Mouse (Mus musculus): Measurements from ENCODE around the gene Syp. TPM values are rescaled to one million over a fixed set of nuclear protein-coding genes. Genes with fewer than 3 reads are reported as not detected.

Gene Syp
- total and polyA plus RNA-seq, 2 experiments from 2014 or later: 329 to 492 TPM

DNA sequence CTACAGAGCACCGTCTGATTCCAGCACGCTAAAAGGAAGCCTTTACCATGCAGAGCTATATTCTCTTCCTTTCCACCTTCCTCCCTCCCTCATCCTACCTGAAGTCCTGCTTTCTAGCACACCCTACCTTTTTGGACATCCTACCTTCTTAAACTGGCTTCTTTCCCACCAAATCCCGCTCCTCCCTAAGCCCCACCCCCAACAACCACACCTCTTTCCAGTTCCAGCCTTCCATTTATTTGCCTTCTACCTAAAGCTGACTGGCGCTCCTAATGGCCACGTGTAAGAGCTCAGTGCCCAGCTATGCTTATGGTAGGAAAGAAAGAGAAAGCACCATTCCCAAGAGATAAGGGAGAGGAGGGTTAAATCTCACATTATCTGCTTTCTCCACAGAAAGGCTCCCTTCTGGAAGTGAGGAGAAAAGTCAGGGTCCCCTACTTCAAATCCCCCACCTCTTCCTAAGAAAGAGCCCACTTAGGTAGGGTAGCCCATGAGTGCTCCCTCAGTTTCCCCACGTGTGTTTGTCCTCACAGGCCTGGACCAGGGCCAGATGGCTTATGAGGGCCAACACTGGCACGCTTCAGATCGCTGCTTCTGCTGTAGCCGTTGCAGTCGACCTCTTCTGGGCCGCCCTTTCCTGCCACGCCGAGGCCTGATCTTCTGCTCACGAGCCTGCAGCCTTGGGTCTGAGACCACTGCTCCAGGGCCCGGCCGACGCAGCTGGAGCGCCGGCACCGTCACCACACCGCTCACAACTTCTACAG lies 27.6 kb downstream of the Syp start:
- Histone ChIP-seq H3K27ac (ENCODE audit: low read depth, low read length) (no peak overlapping the region), H3K4me3 (ENCODE audit: low read depth, low read length) (no peak overlapping the region), H3K36me3 (ENCODE audit: insufficient read depth, low read length) (no peaks in the 10 kb centered on the region), H3K9me3 (ENCODE audit: low read length) (peaks cover 3% of the 10 kb centered on the region; the same call in 1 of the 2 replicates), H3K4me2 (ENCODE audit: low read depth, low read length, poor library complexity, severe bottlenecking) (no peak overlapping the region), H3K27me3 (ENCODE audit: insufficient read depth, low read length) (no peaks in the 10 kb centered on the region), H3K4me1 (ENCODE audit: insufficient read depth, low read length) (no peaks in the 10 kb centered on the region), H3K9ac (replicated peaks; ENCODE audit: low read length, poor library complexity, severe bottlenecking) (no peak overlapping the region)
- 80% methylated on average over 21 of the region's 21 CpGs for WGBS
- TF ChIP-seq CTCF (IDR thresholded peaks at IDR 0.05): no peak
- no peak for DNase-seq (ENCODE audit: low spot score)
- ATAC-seq (ENCODE audit: low FRiP score): no peak

DNA sequence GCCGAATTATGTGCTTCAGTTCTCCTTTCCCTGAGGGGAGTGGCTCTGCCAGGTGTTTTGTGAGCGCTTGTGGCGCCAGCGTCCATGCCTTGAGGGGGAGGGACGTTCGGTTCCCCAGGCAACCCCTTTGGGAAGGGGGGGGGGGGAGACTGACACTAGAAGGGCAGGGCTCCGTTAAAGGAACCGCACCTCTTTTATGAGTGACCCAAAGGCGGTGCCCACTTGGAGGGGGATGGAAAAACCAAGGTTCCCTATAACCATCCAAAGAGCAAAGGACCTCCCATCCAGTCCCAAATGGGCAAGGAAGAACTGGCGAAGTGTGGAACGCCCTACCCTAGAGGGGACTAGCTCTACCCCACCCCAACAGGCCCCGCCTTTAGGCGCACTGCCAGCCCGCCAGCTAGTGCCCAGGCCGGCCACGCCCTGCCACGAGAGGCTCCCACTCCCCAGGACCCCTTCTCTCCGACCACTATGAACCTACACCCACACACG lies 32.2 kb downstream of the Syp start:
- no peaks in the 10 kb centered on the region for H3K4me1 ChIP-seq (ENCODE audit: insufficient read depth, low read length)
- H3K9ac ChIP-seq (replicated peaks; ENCODE audit: low read length, poor library complexity, severe bottlenecking): no peak overlapping the region
- no peaks in the 10 kb centered on the region for H3K36me3 ChIP-seq (ENCODE audit: insufficient read depth, low read length)
- no peak for TF ChIP-seq CTCF (IDR thresholded peaks at IDR 0.05)
- peak overlapping the region; percentile 42 for H3K4me2 ChIP-seq (ENCODE audit: low read depth, low read length, poor library complexity, severe bottlenecking)
- peak; percentile 32 for ATAC-seq (ENCODE audit: low FRiP score)
- no peaks in the 10 kb centered on the region for H3K27me3 ChIP-seq (ENCODE audit: insufficient read depth, low read length)
- DNase-seq (ENCODE audit: low spot score): peak; percentile 33
- WGBS: 27% methylated on average over 19 of the region's 19 CpGs
- no peak overlapping the region for H3K27ac ChIP-seq (ENCODE audit: low read depth, low read length)
- H3K9me3 ChIP-seq (ENCODE audit: low read length): peaks cover 3% of the 10 kb centered on the region; the same call in 1 of the 2 replicates
- peak overlapping the region; percentile 32 for H3K4me3 ChIP-seq (ENCODE audit: low read depth, low read length)

DNA sequence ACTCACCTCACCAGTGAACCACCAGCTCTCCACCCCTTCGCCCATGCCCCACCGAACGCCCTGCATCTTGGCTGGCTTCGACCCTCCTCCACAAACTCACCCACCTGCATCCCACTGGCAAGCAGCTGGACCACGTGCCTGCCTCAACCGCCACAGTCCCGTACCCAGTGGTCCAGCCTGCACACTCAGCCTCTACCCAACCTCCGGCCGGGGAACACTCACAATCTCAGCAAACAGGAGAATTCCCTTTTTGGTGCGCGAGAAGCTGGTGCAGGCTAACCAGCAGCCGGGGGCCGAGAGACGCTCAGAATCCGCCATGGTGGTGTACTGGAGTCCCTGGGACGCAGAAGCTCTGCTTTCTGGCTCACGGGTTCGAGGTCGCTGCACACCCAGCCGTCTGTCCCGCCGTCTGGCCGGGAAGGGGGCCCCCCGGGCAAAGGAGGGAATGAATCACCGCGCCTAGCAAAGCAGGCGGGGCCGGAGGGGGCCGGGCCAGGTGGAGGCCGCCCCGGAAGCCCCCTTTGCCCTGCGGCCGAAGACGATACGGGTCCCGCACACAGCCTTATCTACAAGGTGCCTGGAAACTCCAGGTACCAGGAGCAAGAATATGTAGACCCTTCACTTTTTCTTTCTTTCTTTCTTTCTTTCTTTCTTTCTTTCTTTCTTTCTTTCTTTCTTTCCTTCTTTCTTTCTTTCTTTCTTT lies 32.8 kb downstream of the Syp start, which contains the start of gene Plp2:
Gene Plp2, minus strand, starts transcription at position 470 of the 703 bp plus-strand sequence.
- Histone ChIP-seq H3K27ac (ENCODE audit: low read depth, low read length) (no peak within 1 kb of the TSS), H3K4me2 (ENCODE audit: low read depth, low read length, poor library complexity, severe bottlenecking) (peak within 1 kb of the TSS; percentile 42), H3K9ac (replicated peaks; ENCODE audit: low read length, poor library complexity, severe bottlenecking) (no peak within 1 kb of the TSS), H3K4me1 (ENCODE audit: insufficient read depth, low read length) (no peaks in the 10 kb centered on the region), H3K27me3 (ENCODE audit: insufficient read depth, low read length) (no peaks in the 10 kb centered on the region), H3K4me3 (ENCODE audit: low read depth, low read length) (peak within 1 kb of the TSS; percentile 32), H3K36me3 (ENCODE audit: insufficient read depth, low read length) (no peaks in the 10 kb centered on the region), H3K9me3 (ENCODE audit: low read length) (peaks cover 3% of the 10 kb centered on the region; the same call in 1 of the 2 replicates)
- WGBS: 12% methylated on average over 27 of the region's 36 CpGs
- no peak for TF ChIP-seq CTCF (IDR thresholded peaks at IDR 0.05)
- no peak for DNase-seq (ENCODE audit: low spot score)
- peak; percentile 49 for ATAC-seq (ENCODE audit: low FRiP score)

DNA sequence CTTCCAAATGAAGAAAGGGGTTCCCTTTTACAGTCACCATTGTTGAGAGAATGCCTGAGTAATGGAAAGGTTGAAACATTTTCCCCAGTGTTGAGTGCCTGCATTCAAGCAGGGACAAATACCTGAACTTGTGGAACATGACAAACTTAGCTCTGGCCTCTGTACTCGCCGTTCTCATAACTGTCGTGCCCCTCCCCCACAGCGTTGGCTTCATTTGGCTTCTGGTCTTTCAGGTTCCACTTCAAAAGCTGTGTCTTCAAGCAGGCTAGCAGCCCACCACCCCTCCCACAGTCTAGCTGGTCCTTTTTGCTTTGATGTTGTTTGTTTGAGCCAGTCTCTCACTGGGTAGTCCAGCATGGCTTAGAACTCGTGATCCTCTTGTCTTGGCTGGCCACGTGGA lies 34.5 kb downstream of the Syp start:
- no peaks in the 10 kb centered on the region for H3K36me3 ChIP-seq (ENCODE audit: insufficient read depth, low read length)
- H3K9me3 ChIP-seq (ENCODE audit: low read length): peaks cover 3% of the 10 kb centered on the region; the same call in 1 of the 2 replicates
- ATAC-seq (ENCODE audit: low FRiP score): no peak
- DNase-seq (ENCODE audit: low spot score): no peak
- H3K4me1 ChIP-seq (ENCODE audit: insufficient read depth, low read length): no peaks in the 10 kb centered on the region
- no peak for TF ChIP-seq CTCF (IDR thresholded peaks at IDR 0.05)
- H3K4me2 ChIP-seq (ENCODE audit: low read depth, low read length, poor library complexity, severe bottlenecking): no peak overlapping the region
- H3K9ac ChIP-seq (replicated peaks; ENCODE audit: low read length, poor library complexity, severe bottlenecking): no peak overlapping the region
- 60% methylated on average over 6 of the region's 6 CpGs for WGBS
- no peaks in the 10 kb centered on the region for H3K27me3 ChIP-seq (ENCODE audit: insufficient read depth, low read length)
- H3K27ac ChIP-seq (ENCODE audit: low read depth, low read length): no peak overlapping the region
- H3K4me3 ChIP-seq (ENCODE audit: low read depth, low read length): no peak overlapping the region

DNA sequence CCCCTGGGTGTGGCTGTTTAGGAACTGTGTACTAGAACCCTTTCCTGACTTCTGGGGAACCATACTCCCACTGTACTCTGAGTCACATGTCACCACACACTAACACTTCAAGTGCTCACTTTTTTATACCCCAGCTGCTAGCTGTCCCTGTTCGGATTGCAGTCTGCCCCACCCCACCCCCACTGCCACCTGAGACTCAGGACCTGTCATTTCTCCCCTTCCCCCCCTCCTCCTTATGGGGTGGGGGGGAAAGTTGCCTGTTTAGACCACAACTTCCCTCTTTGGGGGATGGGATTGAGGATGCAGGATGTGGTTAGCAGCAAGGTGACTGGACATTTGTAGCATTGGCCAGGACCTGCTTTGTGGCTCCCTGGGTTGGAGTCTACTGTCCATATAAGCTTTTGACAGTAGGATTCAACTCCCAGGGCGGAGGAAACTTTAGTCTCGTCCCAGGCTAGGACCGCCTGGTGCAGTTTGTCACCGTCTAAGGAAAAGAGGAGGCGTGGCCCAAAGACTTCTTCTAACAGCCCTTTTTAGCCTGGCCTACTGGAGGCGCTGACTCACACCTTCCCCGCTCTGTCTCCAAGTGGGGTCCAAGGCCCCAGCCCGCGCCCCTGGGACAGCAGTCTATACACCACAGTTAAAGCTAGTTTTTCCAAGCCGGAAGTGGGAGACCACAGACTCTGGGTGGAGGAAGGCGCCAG lies 35.5 kb downstream of the Syp start:
- DNase-seq (ENCODE audit: low spot score) (no peak), ATAC-seq (ENCODE audit: low FRiP score) (no peak)
- peak overlapping the region; percentile 24; the same call in 1 of the 2 replicates for H3K4me3 ChIP-seq (ENCODE audit: low read depth, low read length)
- H3K27ac ChIP-seq (ENCODE audit: low read depth, low read length): no peak overlapping the region
- no peaks in the 10 kb centered on the region for H3K27me3 ChIP-seq (ENCODE audit: insufficient read depth, low read length)
- WGBS: 48% methylated on average over 12 of the region's 12 CpGs
- peaks cover 3% of the 10 kb centered on the region; the same call in 1 of the 2 replicates for H3K9me3 ChIP-seq (ENCODE audit: low read length)
- no peak overlapping the region for H3K9ac ChIP-seq (replicated peaks; ENCODE audit: low read length, poor library complexity, severe bottlenecking)
- no peaks in the 10 kb centered on the region for H3K36me3 ChIP-seq (ENCODE audit: insufficient read depth, low read length)
- H3K4me2 ChIP-seq (ENCODE audit: low read depth, low read length, poor library complexity, severe bottlenecking): 0 out of 2 replicates have a peak overlapping the region, but pooled peaks have one; percentile 40
- no peak for TF ChIP-seq CTCF (IDR thresholded peaks at IDR 0.05)
- no peaks in the 10 kb centered on the region for H3K4me1 ChIP-seq (ENCODE audit: insufficient read depth, low read length)

All from midbrain, postnatal 0 days (tissue).